Mouse (Mus musculus) E14TG2a.4 (cell line): ENCODE results near the gene Klhl32.

Source experiments
- CTCF ChIP-seq: conservative IDR thresholded peaks from 2 replicates; pipeline ENCODE4 v1.5.1; 2014; ENCODE audit warnings: low read length
- NANOG ChIP-seq: IDR thresholded peaks from 2 replicates; pipeline ENCODE4 v1.6.1; 2014; ENCODE audit warnings: borderline replicate concordance, low read length, mixed read lengths
- POU5F1 ChIP-seq: IDR thresholded peaks from 2 replicates; pipeline ENCODE4 v1.6.1; 2014; ENCODE audit warnings: low read length, borderline replicate concordance

GRCm38 (mm10) chr4:24758954-24759353 lies 92.0 kb downstream of the Klhl32 start:
- TF ChIP-seq CTCF (no peak), NANOG (no peak), POU5F1 (no peak)
